Mouse (Mus musculus) limb, embryonic 11.5 days (tissue): ENCODE data around the gene Tpcn2. TPM values are rescaled to one million over a fixed set of nuclear protein-coding genes. Genes with fewer than 3 reads are reported as not detected.

Experiments used
- ATAC-seq: fragments of 200-750 bp; cut with Nextera tagmentation; 2 replicates; pipeline ENCODE4 v1.8.0; 2017; ENCODE audit warnings: low read depth; ENCODE audit not compliant: insufficient number of reproducible peaks, low FRiP score, low TSS enrichment
- DNase-seq: peaks from one replicate; pipeline ENCODE4 v3.0.0-alpha.2; 2015; ENCODE audit warnings: low spot score
- H3K27ac ChIP-seq: fragments of 300-500 bp; sonication (generic); replicated peaks from 2 replicates; pipeline ENCODE4 v1.5.1; 2014; ENCODE audit warnings: low read depth, mild to moderate bottlenecking, low read length
- H3K27me3 ChIP-seq: fragments of 300-500 bp; sonication (generic); 2 replicates; pipeline ENCODE4 v1.6.1; 2014; ENCODE audit warnings: mild to moderate bottlenecking, low read length, mixed read lengths; ENCODE audit not compliant: control insufficient read depth, insufficient read depth
- H3K36me3 ChIP-seq: fragments of 300-500 bp; sonication (generic); 2 replicates; pipeline ENCODE4 v1.6.1; 2014; ENCODE audit warnings: mild to moderate bottlenecking, low read length, moderate library complexity, mixed read lengths; ENCODE audit not compliant: control insufficient read depth, insufficient read depth
- H3K4me1 ChIP-seq: fragments of 300-500 bp; sonication (generic); 2 replicates; pipeline ENCODE4 v1.6.1; 2014; ENCODE audit warnings: low read length, mixed read lengths; ENCODE audit not compliant: control insufficient read depth, insufficient read depth
- H3K4me2 ChIP-seq: fragments of 300-500 bp; sonication (generic); 2 replicates; pipeline ENCODE4 v1.6.1; 2014; ENCODE audit warnings: low read depth, mild to moderate bottlenecking, moderate library complexity; ENCODE audit not compliant: severe bottlenecking
- H3K4me3 ChIP-seq: fragments of 300-500 bp; sonication (generic); 2 replicates; pipeline ENCODE4 v1.5.1; 2014; ENCODE audit warnings: low read depth, low read length
- H3K9ac ChIP-seq: fragments of 300-500 bp; sonication (generic); 2 replicates; pipeline ENCODE4 v1.6.1; 2014; ENCODE audit warnings: mild to moderate bottlenecking, low read length
- H3K9me3 ChIP-seq: fragments of 300-500 bp; sonication (generic); 2 replicates; pipeline ENCODE4 v1.6.1; 2016; ENCODE audit warnings: low read length; ENCODE audit not compliant: control insufficient read depth
- WGBS: fragments of 180-500 bp; shearing (Covaris S2); extraction: QIAGEN DNeasy Blood & Tissue Kit; methylation state at CpG from one replicate; pipeline ENCODE4 v1.1.7; 2014; 5-methylcytosine and 5-hydroxymethylcytosine counted together
- polyA plus RNA-seq: library from polyadenylated mRNA; unstranded; fragments of >200 nt; fragmentation: Nextera tagmentation; extraction: Ambion mirVana; gene quantifications from 2 replicates; pipeline ENCODE4 v1.2.1, GENCODE M21; 2014

Gene Tpcn2
- polyA plus RNA-seq, 1 experiment from 2014 or later: 3.2 TPM

- no peaks in the 10 kb centered on the region for H3K36me3 ChIP-seq
- DNase-seq: no peak
- no peak overlapping the region for H3K9ac ChIP-seq
- ATAC-seq: no peak
- H3K4me3 ChIP-seq: no peak overlapping the region
- no peak overlapping the region for H3K27ac ChIP-seq
- H3K4me2 ChIP-seq: no peak overlapping the region
- WGBS: 38% methylated on average over 8 of the region's 8 CpGs
- no peaks in the 10 kb centered on the region for H3K27me3 ChIP-seq
- H3K9me3 ChIP-seq: no peaks in the 10 kb centered on the region
- H3K4me1 ChIP-seq: peaks cover 6% of the 10 kb centered on the region
These were observed 94.5 kb downstream of the Tpcn2 start for GRCm38 (mm10) chr7:145189342-145189741.

DNA sequence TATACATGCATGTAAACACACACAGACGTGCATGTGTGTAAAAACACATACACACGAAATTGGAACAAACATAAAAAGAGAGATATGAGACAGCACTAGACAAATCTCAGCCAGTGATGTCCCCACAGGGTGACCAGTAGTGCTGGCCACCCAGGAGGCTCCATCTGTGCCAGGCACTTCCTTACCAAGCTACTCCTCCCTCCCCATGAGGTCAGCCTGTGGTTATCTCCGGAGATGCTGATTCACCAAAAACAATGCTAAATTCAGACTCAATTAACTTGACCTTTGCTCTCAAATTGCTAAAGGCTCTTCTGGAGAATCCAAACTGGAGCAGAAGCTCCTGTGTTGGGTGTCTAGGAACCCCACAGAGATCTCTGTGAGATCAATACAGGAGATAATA, 96.0 kb downstream of the Tpcn2 start:
- WGBS: 80% methylated on average over 3 of the region's 3 CpGs
- H3K27me3 ChIP-seq: no peaks in the 10 kb centered on the region
- H3K36me3 ChIP-seq: no peaks in the 10 kb centered on the region
- H3K9me3 ChIP-seq: no peaks in the 10 kb centered on the region
- no peak overlapping the region for H3K9ac ChIP-seq
- ATAC-seq (no peak), DNase-seq (no peak)
- H3K4me2 ChIP-seq: no peak overlapping the region
- H3K27ac ChIP-seq: no peak overlapping the region
- peaks cover 5% of the 10 kb centered on the region; the same call in 1 of the 2 replicates for H3K4me1 ChIP-seq
- no peak overlapping the region for H3K4me3 ChIP-seq

GRCm38 (mm10) chr7:145182388-145182787, 101.4 kb downstream of the Tpcn2 start:
- 37% methylated on average over 4 of the region's 4 CpGs for WGBS
- no peak overlapping the region for H3K4me2 ChIP-seq
- ATAC-seq: no peak
- no peak for DNase-seq
- no peaks in the 10 kb centered on the region for H3K9me3 ChIP-seq
- H3K4me1 ChIP-seq: peaks cover 35% of the 10 kb centered on the region
- no peak overlapping the region for H3K4me3 ChIP-seq
- no peaks in the 10 kb centered on the region for H3K36me3 ChIP-seq
- H3K27me3 ChIP-seq: no peaks in the 10 kb centered on the region
- 0 out of 2 replicates have a peak overlapping the region, but pooled peaks have one; percentile 18 for H3K27ac ChIP-seq
- H3K9ac ChIP-seq: no peak overlapping the region

DNA sequence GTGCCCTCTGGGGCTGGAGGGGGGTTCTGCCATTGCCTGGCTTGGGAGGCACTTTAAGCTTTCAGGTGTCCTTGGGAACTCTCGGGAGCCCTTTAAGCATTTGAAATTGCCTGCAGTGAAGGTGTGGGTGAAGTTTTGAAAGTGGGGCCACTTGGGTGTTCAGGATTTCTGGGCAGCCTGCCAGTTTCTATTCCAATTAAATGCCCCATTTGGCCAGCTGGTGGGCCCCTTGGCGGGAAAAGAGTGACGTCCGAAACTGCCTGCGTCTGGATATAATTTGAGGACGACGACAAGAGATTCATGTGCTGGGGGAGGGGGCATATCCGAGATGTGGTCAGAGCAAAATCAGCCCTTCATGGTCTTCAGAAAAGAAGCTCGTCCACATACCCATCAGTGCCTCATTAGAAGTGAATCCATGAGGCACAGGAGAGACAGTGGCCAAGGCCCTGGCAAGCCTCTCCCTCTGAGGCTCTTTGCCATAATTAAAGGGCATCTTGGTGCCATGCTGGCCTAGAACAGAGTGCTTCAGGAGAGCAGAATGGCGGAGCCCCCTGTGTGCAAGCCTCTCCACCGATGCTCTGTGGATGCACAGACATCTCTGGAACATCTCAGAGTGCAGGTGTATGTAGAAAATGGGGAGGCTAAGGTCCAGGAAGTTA, 102.3 kb downstream of the Tpcn2 start:
- 19% methylated on average over 11 of the region's 11 CpGs for whole genome bisulfite sequencing
- no peaks in the 10 kb centered on the region for H3K36me3 ChIP-seq
- H3K27ac ChIP-seq: peak overlapping the region; percentile 49; the same call in 1 of the 2 replicates
- DNase-seq (peak; percentile 74), ATAC-seq (no peak)
- H3K9me3 ChIP-seq: no peaks in the 10 kb centered on the region
- H3K4me1 ChIP-seq: peaks cover 39% of the 10 kb centered on the region
- no peak overlapping the region for H3K4me3 ChIP-seq
- no peak overlapping the region for H3K4me2 ChIP-seq
- H3K9ac ChIP-seq: no peak overlapping the region
- H3K27me3 ChIP-seq: no peaks in the 10 kb centered on the region

- Histone ChIP-seq H3K36me3 (no peaks in the 10 kb centered on the region), H3K27me3 (no peaks in the 10 kb centered on the region), H3K4me1 (peaks cover 39% of the 10 kb centered on the region), H3K27ac (peak overlapping the region; percentile 84), H3K4me3 (no peak overlapping the region), H3K9ac (no peak overlapping the region), H3K4me2 (no peak overlapping the region), H3K9me3 (no peaks in the 10 kb centered on the region)
- ATAC-seq (peak; percentile 82), DNase-seq (peak; percentile 76)
- 6% methylated on average over 5 of the region's 5 CpGs for WGBS
These were observed 104.1 kb downstream of the Tpcn2 start for GRCm38 (mm10) chr7:145179691-145180091.

- H3K9ac ChIP-seq: no peak overlapping the region
- H3K27ac ChIP-seq: no peak overlapping the region
- no peak for ATAC-seq
- H3K4me2 ChIP-seq: no peak overlapping the region
- no peaks in the 10 kb centered on the region for H3K36me3 ChIP-seq
- H3K9me3 ChIP-seq: no peaks in the 10 kb centered on the region
- H3K4me1 ChIP-seq: peaks cover 37% of the 10 kb centered on the region
- H3K27me3 ChIP-seq: no peaks in the 10 kb centered on the region
- DNase-seq: no peak
- 73% methylated on average over 15 of the region's 15 CpGs for WGBS
- H3K4me3 ChIP-seq: no peak overlapping the region
These were observed 106.8 kb downstream of the Tpcn2 start for GRCm38 (mm10) chr7:145176750-145177589.

DNA sequence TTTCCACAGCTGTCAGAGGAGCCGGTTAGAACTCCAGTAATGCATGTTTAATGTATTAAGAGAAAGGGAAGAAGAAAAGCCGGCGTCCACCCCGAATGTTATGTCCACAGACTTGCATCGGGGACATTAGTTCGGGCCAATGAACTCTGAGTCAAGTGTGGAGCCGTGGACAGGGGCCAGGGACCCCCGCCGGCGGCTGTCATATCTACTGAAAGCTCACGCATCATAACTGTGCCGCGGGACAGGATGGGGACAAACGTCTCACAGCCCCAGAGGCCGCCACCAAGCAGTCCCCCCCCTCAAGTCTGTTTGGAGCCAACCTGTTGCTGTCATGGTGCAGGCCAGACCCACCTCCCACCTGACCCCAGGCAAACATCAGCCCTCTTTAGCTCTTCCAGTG, 110.2 kb downstream of the Tpcn2 start:
- ATAC-seq: no peak
- WGBS: 70% methylated on average over 15 of the region's 15 CpGs
- H3K27me3 ChIP-seq: no peaks in the 10 kb centered on the region
- no peak overlapping the region for H3K4me3 ChIP-seq
- peaks cover 8% of the 10 kb centered on the region; the same call in 1 of the 2 replicates for H3K4me1 ChIP-seq
- no peaks in the 10 kb centered on the region for H3K9me3 ChIP-seq
- no peak overlapping the region for H3K27ac ChIP-seq
- H3K4me2 ChIP-seq: no peak overlapping the region
- H3K36me3 ChIP-seq: no peaks in the 10 kb centered on the region
- DNase-seq: no peak
- no peak overlapping the region for H3K9ac ChIP-seq

DNA sequence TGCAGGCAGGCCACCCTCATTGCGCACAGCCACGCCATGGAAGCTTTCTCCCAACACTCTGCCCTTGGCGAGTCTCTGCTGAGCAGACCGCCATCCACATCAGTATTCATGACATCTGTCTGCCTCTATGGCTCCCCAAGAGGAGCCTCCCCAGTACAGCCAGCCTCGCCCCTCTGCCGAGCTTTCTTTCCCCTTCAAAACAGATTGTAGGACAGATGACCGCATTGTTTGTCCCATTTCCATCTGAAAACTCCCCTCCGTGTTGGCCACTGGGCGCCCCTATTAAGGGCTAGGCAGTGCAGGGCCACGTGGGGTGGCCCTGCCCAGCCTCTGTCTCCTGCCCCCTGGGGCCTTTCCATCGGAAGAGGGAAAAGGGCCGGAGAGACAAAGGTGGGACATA, 110.7 kb downstream of the Tpcn2 start:
- Histone ChIP-seq H3K4me1 (peaks cover 8% of the 10 kb centered on the region; the same call in 1 of the 2 replicates), H3K36me3 (no peaks in the 10 kb centered on the region), H3K9ac (no peak overlapping the region), H3K27me3 (no peaks in the 10 kb centered on the region), H3K4me3 (no peak overlapping the region), H3K27ac (no peak overlapping the region), H3K9me3 (no peaks in the 10 kb centered on the region), H3K4me2 (no peak overlapping the region)
- ATAC-seq: no peak; the same call in 1 of the 2 replicates
- 13% methylated on average over 12 of the region's 12 CpGs for WGBS
- DNase-seq: no peak
